8 mouse cellular contexts compared by ENCODE assay signal in the genomic region with DNA sequence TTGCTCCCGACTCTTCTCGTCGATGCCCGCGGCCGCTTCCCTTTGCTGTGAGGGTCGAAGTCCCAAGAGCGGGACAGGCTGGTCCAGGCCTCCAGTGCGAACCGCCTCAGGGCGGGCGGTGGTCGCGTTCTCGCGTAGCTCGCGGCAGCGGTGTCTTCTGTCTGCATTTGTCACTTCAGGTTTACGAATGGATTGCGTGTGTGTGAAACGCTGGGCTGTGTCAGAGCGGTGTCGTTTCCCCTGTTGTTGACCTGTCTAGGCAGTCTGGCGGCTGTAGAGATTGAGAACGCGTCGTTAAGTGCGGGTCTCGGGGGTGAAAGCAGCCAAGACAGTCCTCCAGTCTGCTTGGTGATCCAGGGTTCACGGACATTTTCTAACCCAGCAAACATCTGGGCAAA. TPM values are rescaled to one million over a fixed set of nuclear protein-coding genes. Genes with fewer than 3 reads are reported as not detected.
DNase-seq lines count a peak whose midpoint lies in the region; ATAC-seq and TF ChIP-seq lines count a peak whose summit lies in the region.

No protein-coding gene starts in this region.

- no peak for DNase-seq in cerebellum, adult 2 months
- DNase-seq in cerebellum, adult 11-12 months: no peak
- no peak for DNase-seq in forebrain, embryonic 11.5 days (ENCODE audit: low spot score)
- no peak for DNase-seq in liver, embryonic 13.5 days
- DNase-seq in stomach, postnatal 0 days (ENCODE audit: low spot score): no peak
- DNase-seq in embryo, embryonic 9.5 days (ENCODE audit: extremely low spot score): no peak
- no peak for DNase-seq in gastrocnemius, postnatal 36 days

- H3K4me2 ChIP-seq in forebrain, embryonic 11.5 days (ENCODE audit: low read depth, low read length, severe bottlenecking): peak overlapping the region; percentile 59
- peak overlapping the region; percentile 77 for H3K4me2 ChIP-seq in liver, embryonic 13.5 days
- H3K4me2 ChIP-seq in stomach, postnatal 0 days (replicated peaks; ENCODE audit: low read depth): peak overlapping the region; percentile 70

- intact Hi-C loops in gastrocnemius, postnatal 36 days (cut with DNase I): no loop called here

- H3K9ac ChIP-seq in forebrain, embryonic 11.5 days (ENCODE audit: low read length): peak overlapping the region; percentile 82
- H3K9ac ChIP-seq in liver, embryonic 13.5 days: peak overlapping the region; percentile 96
- H3K9ac ChIP-seq in stomach, postnatal 0 days (ENCODE audit: low read length): peak overlapping the region; percentile 89

- no peak for TF ChIP-seq CTCF in cerebellum, adult 2 months (IDR thresholded peaks at IDR 0.05; ENCODE audit: borderline replicate concordance, insufficient read depth, low read depth, low read length)
- no peak for TF ChIP-seq CTCF in stomach, postnatal 0 days (IDR thresholded peaks at IDR 0.05; ENCODE audit: low read depth)

- H3K27me3 ChIP-seq in cerebellum, adult 2 months (ENCODE audit: control insufficient read depth, insufficient read depth, low read length): no peaks in the 10 kb centered on the region
- H3K27me3 ChIP-seq in forebrain, embryonic 11.5 days (ENCODE audit: control insufficient read depth, insufficient read depth, low read length): no peaks in the 10 kb centered on the region
- no peaks in the 10 kb centered on the region for H3K27me3 ChIP-seq in liver, embryonic 13.5 days
- H3K27me3 ChIP-seq in stomach, postnatal 0 days (ENCODE audit: control insufficient read depth, insufficient read depth, low read length): no peaks in the 10 kb centered on the region

- no peak for TF ChIP-seq EP300 in stomach, postnatal 0 days (optimal IDR thresholded peaks at IDR 0.05)

- peak; percentile 25 for ATAC-seq in CD4-positive, CD25-positive, alpha-beta regulatory T cell, adult 4 months
- peak; percentile 71 for ATAC-seq in forebrain, embryonic 11.5 days (replicated peaks; ENCODE audit: low FRiP score)
- ATAC-seq in liver, embryonic 13.5 days (ENCODE audit: low read depth): peak; percentile 41
- ATAC-seq in stomach, postnatal 0 days (ENCODE audit: low FRiP score, low TSS enrichment): peak; percentile 35

- peak overlapping the region; percentile 86 for H3K4me3 ChIP-seq in cerebellum, adult 2 months (replicated peaks; ENCODE audit: insufficient read depth, low read depth, low read length)
- H3K4me3 ChIP-seq in forebrain, embryonic 11.5 days (ENCODE audit: low read depth, low read length): peak overlapping the region; percentile 88
- H3K4me3 ChIP-seq in liver, embryonic 13.5 days (replicated peaks): peak overlapping the region; percentile 97
- peak overlapping the region; percentile 88 for H3K4me3 ChIP-seq in stomach, postnatal 0 days (ENCODE audit: low read depth, low read length)

- no peaks in the 10 kb centered on the region for H3K9me3 ChIP-seq in forebrain, embryonic 11.5 days (ENCODE audit: control insufficient read depth, low read length)
- no peaks in the 10 kb centered on the region for H3K9me3 ChIP-seq in liver, embryonic 13.5 days (replicated peaks)
- H3K9me3 ChIP-seq in stomach, postnatal 0 days (ENCODE audit: control insufficient read depth, low read length): no peaks in the 10 kb centered on the region

- H3K36me3 ChIP-seq in forebrain, embryonic 11.5 days (ENCODE audit: control insufficient read depth, insufficient read depth, low read length): no peaks in the 10 kb centered on the region
- H3K36me3 ChIP-seq in liver, embryonic 13.5 days: no peaks in the 10 kb centered on the region
- H3K36me3 ChIP-seq in stomach, postnatal 0 days (ENCODE audit: control insufficient read depth, insufficient read depth, low read length): no peaks in the 10 kb centered on the region

- peak overlapping the region; percentile 99 for H3K27ac ChIP-seq in cerebellum, adult 2 months (ENCODE audit: insufficient read depth, low read length)
- H3K27ac ChIP-seq in forebrain, embryonic 11.5 days (ENCODE audit: low read depth, low read length): no peak overlapping the region; the same call in 1 of the 2 replicates
- H3K27ac ChIP-seq in liver, embryonic 13.5 days: peak overlapping the region; percentile 92
- H3K27ac ChIP-seq in stomach, postnatal 0 days (replicated peaks): peak overlapping the region; percentile 95

- H3K4me1 ChIP-seq in cerebellum, adult 2 months (ENCODE audit: control insufficient read depth, insufficient read depth, low read length): peaks cover 2% of the 10 kb centered on the region; the same call in 1 of the 2 replicates
- H3K4me1 ChIP-seq in forebrain, embryonic 11.5 days (replicated peaks; ENCODE audit: control insufficient read depth, insufficient read depth, low read length): peaks cover 5% of the 10 kb centered on the region; the same call in 1 of the 2 replicates
- peaks cover 46% of the 10 kb centered on the region for H3K4me1 ChIP-seq in liver, embryonic 13.5 days (replicated peaks)
- H3K4me1 ChIP-seq in stomach, postnatal 0 days (replicated peaks; ENCODE audit: control insufficient read depth, insufficient read depth): no peaks in the 10 kb centered on the region

- TF ChIP-seq POLR2A in cerebellum, adult 2 months (IDR thresholded peaks at IDR 0.05; ENCODE audit: borderline replicate concordance, insufficient read depth, low read length): no peak

- WGBS in cerebellum, adult 2 months: under 1% methylated on average over 31 of the region's 31 CpGs
- under 1% methylated on average over 31 of the region's 31 CpGs for WGBS in forebrain, embryonic 11.5 days
- under 1% methylated on average over 31 of the region's 31 CpGs for WGBS in liver, embryonic 13.5 days (ENCODE audit: insufficient replicate concordance)
- 0% methylated on average over 31 of the region's 31 CpGs for WGBS in stomach, postnatal 0 days

RNA-seq across cellular contexts. Expression of a gene that starts 0.3 kb away (rescaled TPM):
- polyA plus RNA-seq in cerebellum, adult 2 months (2012; rRNA removed): 129 and 148 TPM in 2 replicates
- 100 to 1,000 TPM; 173 to 208 TPM for polyA plus RNA-seq in CD4-positive, CD25-positive, alpha-beta regulatory T cell, adult 4 months (2017; shearing (Covaris generic))
- polyA plus RNA-seq in forebrain, embryonic 11.5 days (2014; fragmentation: Nextera tagmentation; extraction: Ambion mirVana): 105 and 108 TPM in 2 replicates
- 124 and 143 TPM in 2 replicates for polyA plus RNA-seq in liver, embryonic 13.5 days (2015; fragmentation: Nextera tagmentation; extraction: Ambion mirVana)
- 323 and 350 TPM in 2 replicates for polyA plus RNA-seq in stomach, postnatal 0 days (2015; fragmentation: Nextera tagmentation; extraction: Ambion mirVana)
- total RNA-seq in gastrocnemius, postnatal 36 days (2021): 100 to 1,000 TPM; 351 to 401 TPM

RNA-seq across cellular contexts. Expression of a gene that starts 0.4 kb away (rescaled TPM):
- 88.2 and 89.6 TPM in 2 replicates for polyA plus RNA-seq in cerebellum, adult 2 months (2012; rRNA removed)
- polyA plus RNA-seq in CD4-positive, CD25-positive, alpha-beta regulatory T cell, adult 4 months (2017; shearing (Covaris generic)): 100 to 1,000 TPM in 1 of 2 experiments, 10 to 100 TPM in 1; 85.0 to 124 TPM
- polyA plus RNA-seq in forebrain, embryonic 11.5 days (2014; fragmentation: Nextera tagmentation; extraction: Ambion mirVana): 93.1 and 97.4 TPM in 2 replicates
- polyA plus RNA-seq in liver, embryonic 13.5 days (2015; fragmentation: Nextera tagmentation; extraction: Ambion mirVana): 79.5 and 91.8 TPM in 2 replicates
- 201 and 213 TPM in 2 replicates for polyA plus RNA-seq in stomach, postnatal 0 days (2015; fragmentation: Nextera tagmentation; extraction: Ambion mirVana)
- 100 to 1,000 TPM; 299 to 336 TPM for total RNA-seq in gastrocnemius, postnatal 36 days (2021)

RNA-seq across cellular contexts. Expression of a gene that starts 49.5 kb away (rescaled TPM):
- polyA plus RNA-seq in cerebellum, adult 2 months (2012; rRNA removed): 7.0 and 7.6 TPM in 2 replicates
- not detected for polyA plus RNA-seq in CD4-positive, CD25-positive, alpha-beta regulatory T cell, adult 4 months (2017; shearing (Covaris generic))
- 3.6 and 4.7 TPM in 2 replicates for polyA plus RNA-seq in forebrain, embryonic 11.5 days (2014; fragmentation: Nextera tagmentation; extraction: Ambion mirVana)
- polyA plus RNA-seq in liver, embryonic 13.5 days (2015; fragmentation: Nextera tagmentation; extraction: Ambion mirVana): not detected in 2 replicates
- polyA plus RNA-seq in stomach, postnatal 0 days (2015; fragmentation: Nextera tagmentation; extraction: Ambion mirVana): not detected in 2 replicates
- total RNA-seq in gastrocnemius, postnatal 36 days (2021): not detected

RNA-seq across cellular contexts. Expression of a gene that starts 50.1 kb away (rescaled TPM):
- polyA plus RNA-seq in cerebellum, adult 2 months (2012; rRNA removed): not detected in 2 replicates
- polyA plus RNA-seq in CD4-positive, CD25-positive, alpha-beta regulatory T cell, adult 4 months (2017; shearing (Covaris generic)): not detected
- polyA plus RNA-seq in forebrain, embryonic 11.5 days (2014; fragmentation: Nextera tagmentation; extraction: Ambion mirVana): not detected in 2 replicates
- not detected in 2 replicates for polyA plus RNA-seq in liver, embryonic 13.5 days (2015; fragmentation: Nextera tagmentation; extraction: Ambion mirVana)
- polyA plus RNA-seq in stomach, postnatal 0 days (2015; fragmentation: Nextera tagmentation; extraction: Ambion mirVana): 0.12 and 0.24 TPM in 2 replicates
- total RNA-seq in gastrocnemius, postnatal 36 days (2021): not detected

RNA-seq across cellular contexts. Expression of a gene that starts 50.4 kb away (rescaled TPM):
- polyA plus RNA-seq in cerebellum, adult 2 months (2012; rRNA removed): 23.7 and 25.6 TPM in 2 replicates
- not detected for polyA plus RNA-seq in CD4-positive, CD25-positive, alpha-beta regulatory T cell, adult 4 months (2017; shearing (Covaris generic))
- polyA plus RNA-seq in forebrain, embryonic 11.5 days (2014; fragmentation: Nextera tagmentation; extraction: Ambion mirVana): 17.2 and 19.8 TPM in 2 replicates
- 0.03 TPM in 2 replicates for polyA plus RNA-seq in liver, embryonic 13.5 days (2015; fragmentation: Nextera tagmentation; extraction: Ambion mirVana)
- 0.10 and 0.12 TPM in 2 replicates for polyA plus RNA-seq in stomach, postnatal 0 days (2015; fragmentation: Nextera tagmentation; extraction: Ambion mirVana)
- not detected for total RNA-seq in gastrocnemius, postnatal 36 days (2021)
